Mouse (Mus musculus): ENCODE measurements around the gene Olfr718-ps1. TPM values are rescaled to one million over a fixed set of nuclear protein-coding genes. Genes with fewer than 3 reads are reported as not detected.

Gene Olfr718-ps1
- total and polyA plus RNA-seq, 2 experiments from 2014 or later, result not detected

DNA sequence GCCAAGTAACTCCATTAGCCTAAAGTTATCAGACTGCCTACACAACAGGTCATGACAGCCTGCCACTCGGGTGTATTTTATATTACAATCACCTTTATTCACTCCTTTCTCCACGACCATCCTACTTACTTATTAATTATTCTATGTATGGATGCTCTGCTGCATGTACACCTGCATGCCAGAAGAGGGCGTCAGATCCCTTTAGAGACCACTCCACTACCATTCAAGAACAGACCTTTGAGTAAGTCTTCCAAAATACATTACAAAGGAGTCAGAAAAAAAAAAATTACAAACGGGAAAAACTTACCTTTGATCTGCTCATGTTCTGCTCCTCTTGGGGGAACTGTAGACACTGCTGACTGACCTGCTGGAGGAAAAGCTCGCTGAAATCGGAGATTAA is 31.8 kb upstream of the Olfr718-ps1 start:
- Histone ChIP-seq H3K27me3 (ENCODE audit: insufficient read depth, low read length) (no peaks in the 10 kb centered on the region), H3K9ac (no peak overlapping the region), H3K4me1 (ENCODE audit: insufficient read depth) (peaks cover 4% of the 10 kb centered on the region; the same call in 1 of the 2 replicates), H3K27ac (ENCODE audit: low read depth, low read length) (no peak overlapping the region), H3K4me3 (ENCODE audit: low read depth, low read length) (no peak overlapping the region), H3K4me2 (ENCODE audit: low read depth) (peak overlapping the region; percentile 81; the same call in 1 of the 2 replicates), H3K36me3 (ENCODE audit: insufficient read depth) (peaks cover 42% of the 10 kb centered on the region), H3K9me3 (ENCODE audit: low read length) (no peaks in the 10 kb centered on the region)
- ATAC-seq (no peak), DNase-seq (no peak)
- TF ChIP-seq CTCF (IDR thresholded peaks at IDR 0.05; ENCODE audit: low read depth), result peak; percentile 53
- 33% methylated on average over 6 of the region's 6 CpGs for WGBS

DNA sequence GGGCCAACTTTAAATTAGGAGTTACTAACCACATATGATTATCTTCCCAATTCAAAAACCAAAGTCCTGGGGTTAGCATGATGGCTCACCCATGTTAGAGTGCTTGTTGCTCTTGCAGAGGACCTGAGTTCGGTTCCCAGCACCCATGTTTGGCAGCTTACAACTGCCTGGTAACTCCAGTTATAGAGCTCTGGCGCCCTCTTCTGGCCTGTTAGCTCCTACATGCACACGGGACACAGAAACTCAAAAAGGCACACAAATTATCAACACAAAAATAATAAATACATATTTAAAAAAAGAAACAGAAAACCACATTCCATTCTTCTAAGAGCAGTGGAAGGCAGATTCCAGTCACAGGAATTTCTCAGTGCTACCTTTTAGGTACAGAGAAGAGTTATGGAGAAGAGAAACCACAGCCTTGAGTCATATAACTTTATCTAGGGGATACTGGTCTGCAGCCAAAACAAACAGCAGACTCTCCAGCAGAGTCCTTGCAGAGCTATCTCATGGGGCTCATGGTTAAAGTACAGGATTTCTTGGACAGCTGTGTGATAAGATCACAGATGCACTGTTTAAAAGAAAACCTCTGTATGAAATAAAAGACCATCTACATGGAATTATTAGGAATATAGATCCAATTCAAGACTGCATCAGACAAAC is 30.3 kb upstream of the Olfr718-ps1 start:
- no peaks in the 10 kb centered on the region for H3K27me3 ChIP-seq (ENCODE audit: insufficient read depth, low read length)
- no peak overlapping the region for H3K27ac ChIP-seq (ENCODE audit: low read depth, low read length)
- peaks cover 57% of the 10 kb centered on the region for H3K36me3 ChIP-seq (ENCODE audit: insufficient read depth)
- H3K9ac ChIP-seq, result no peak overlapping the region
- H3K9me3 ChIP-seq (ENCODE audit: low read length), result 0 out of 2 replicates have a peak, but pooled peaks cover 5% of the 10 kb centered on the region
- ATAC-seq (no peak), DNase-seq (no peak)
- H3K4me2 ChIP-seq (ENCODE audit: low read depth), result no peak overlapping the region
- no peak overlapping the region for H3K4me3 ChIP-seq (ENCODE audit: low read depth, low read length)
- 0 out of 2 replicates have a peak, but pooled peaks have one; percentile 18 for TF ChIP-seq CTCF (IDR thresholded peaks at IDR 0.05; ENCODE audit: low read depth)
- 92% methylated on average over 3 of the region's 3 CpGs for WGBS
- peaks cover 4% of the 10 kb centered on the region; the same call in 1 of the 2 replicates for H3K4me1 ChIP-seq (ENCODE audit: insufficient read depth)

DNA sequence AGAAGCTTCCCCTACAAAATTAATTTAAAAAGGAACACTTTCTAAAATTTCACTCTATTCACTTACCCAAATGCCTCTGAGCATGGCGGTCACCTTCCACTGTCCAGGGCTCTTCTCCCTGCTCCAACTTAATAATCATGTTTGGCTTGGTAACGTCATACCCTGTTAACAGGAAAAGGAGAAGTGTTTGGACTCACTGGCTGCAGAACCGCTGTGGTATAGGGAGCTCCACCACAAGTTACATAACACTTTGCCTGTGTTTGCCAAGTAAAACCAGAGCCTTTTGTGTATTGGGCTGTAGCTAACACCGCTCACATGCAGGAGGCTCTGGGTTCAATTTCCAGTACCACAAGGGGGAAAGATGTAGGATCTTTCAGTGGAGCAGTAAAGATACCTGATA is 28.6 kb upstream of the Olfr718-ps1 start:
- H3K27me3 ChIP-seq (ENCODE audit: insufficient read depth, low read length), result no peaks in the 10 kb centered on the region
- no peak overlapping the region for H3K4me2 ChIP-seq (ENCODE audit: low read depth)
- ATAC-seq (no peak), DNase-seq (no peak)
- TF ChIP-seq CTCF (IDR thresholded peaks at IDR 0.05; ENCODE audit: low read depth), result no peak
- H3K27ac ChIP-seq (ENCODE audit: low read depth, low read length), result no peak overlapping the region
- 0 out of 2 replicates have a peak, but pooled peaks cover 5% of the 10 kb centered on the region for H3K9me3 ChIP-seq (ENCODE audit: low read length)
- peaks cover 4% of the 10 kb centered on the region; the same call in 1 of the 2 replicates for H3K4me1 ChIP-seq (ENCODE audit: insufficient read depth)
- H3K36me3 ChIP-seq (ENCODE audit: insufficient read depth), result peaks cover 74% of the 10 kb centered on the region
- no peak overlapping the region for H3K9ac ChIP-seq
- WGBS, result 96% methylated on average over 4 of the region's 4 CpGs
- no peak overlapping the region for H3K4me3 ChIP-seq (ENCODE audit: low read depth, low read length)

DNA sequence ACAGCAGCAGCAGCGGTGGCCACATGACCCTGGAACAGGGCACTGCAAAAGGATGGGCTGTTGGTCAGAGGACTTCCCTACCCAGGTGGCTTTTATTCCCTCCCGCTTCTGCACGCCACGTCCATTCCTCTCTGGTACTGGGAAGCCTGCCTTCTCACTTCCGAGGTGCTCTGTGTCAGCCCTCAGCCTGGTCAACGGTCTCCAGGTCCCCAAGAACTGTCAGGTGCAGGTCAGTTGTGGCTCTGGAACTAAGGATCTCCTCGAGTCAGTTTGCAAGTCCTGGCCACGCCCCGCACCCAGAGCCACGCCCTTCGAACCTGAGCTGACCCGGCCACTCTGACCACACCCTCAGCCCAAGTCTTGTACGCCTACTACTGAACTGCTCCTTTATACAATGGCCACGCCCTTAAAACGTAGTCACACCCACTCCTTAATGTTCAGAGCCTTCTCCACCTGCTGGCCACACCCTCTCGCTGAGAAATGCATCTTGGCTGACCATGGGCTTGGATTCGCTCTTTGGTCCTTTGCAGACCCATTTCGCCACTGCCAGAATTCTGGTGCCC is 18.2 kb upstream of the Olfr718-ps1 start:
- no peak overlapping the region for H3K9ac ChIP-seq
- DNase-seq (no peak), ATAC-seq (no peak)
- H3K27ac ChIP-seq (ENCODE audit: low read depth, low read length), result no peak overlapping the region
- 15% methylated on average over 17 of the region's 18 CpGs for WGBS
- no peaks in the 10 kb centered on the region for H3K9me3 ChIP-seq (ENCODE audit: low read length)
- no peaks in the 10 kb centered on the region for H3K36me3 ChIP-seq (ENCODE audit: insufficient read depth)
- H3K4me1 ChIP-seq (ENCODE audit: insufficient read depth), result no peaks in the 10 kb centered on the region
- H3K27me3 ChIP-seq (ENCODE audit: insufficient read depth, low read length), result no peaks in the 10 kb centered on the region
- no peak overlapping the region for H3K4me3 ChIP-seq (ENCODE audit: low read depth, low read length)
- H3K4me2 ChIP-seq (ENCODE audit: low read depth), result no peak overlapping the region
- no peak for TF ChIP-seq CTCF (IDR thresholded peaks at IDR 0.05; ENCODE audit: low read depth)

DNA sequence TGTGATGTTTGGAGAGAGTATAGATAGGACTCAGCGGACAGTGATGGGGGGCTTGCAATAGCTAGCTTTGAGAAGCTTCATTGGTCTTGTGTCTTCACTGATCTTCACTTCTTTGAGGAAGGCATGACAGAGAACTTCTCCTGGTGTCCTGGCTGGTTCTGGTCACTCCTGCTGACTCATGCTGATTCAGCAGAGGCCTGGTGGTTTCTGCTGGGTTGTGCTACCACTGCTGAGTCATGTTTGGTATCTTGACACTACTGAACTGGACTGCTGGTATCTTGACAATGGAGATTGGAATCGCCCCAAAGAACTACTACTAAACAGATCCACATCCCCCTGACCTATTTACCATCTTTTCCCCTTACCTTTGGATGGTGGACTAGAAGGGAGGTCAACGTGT is 8.2 kb upstream of the Olfr718-ps1 start:
- H3K9me3 ChIP-seq (ENCODE audit: low read length), result no peaks in the 10 kb centered on the region
- ATAC-seq, result no peak
- 82% methylated on average over 3 of the region's 3 CpGs for WGBS

DNA sequence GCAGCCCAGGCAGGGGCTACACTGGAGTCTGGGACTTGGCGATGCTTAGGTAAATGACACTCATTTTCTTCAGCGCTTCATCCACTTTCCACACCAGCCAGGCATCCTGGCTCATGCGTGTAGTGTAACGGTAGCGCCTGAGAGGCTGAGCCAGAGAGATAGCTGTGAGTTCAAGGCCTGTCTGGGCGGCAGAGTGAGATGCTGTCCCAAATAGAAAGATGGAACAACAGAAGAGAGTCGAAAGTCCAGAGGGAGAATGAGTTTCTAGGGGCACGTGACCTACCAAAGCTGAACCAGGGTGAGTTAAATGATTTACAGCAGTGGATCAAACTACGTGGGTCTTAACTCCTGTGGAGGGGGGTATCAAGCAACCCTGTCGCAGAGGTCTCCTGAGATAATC is 6.4 kb upstream of the Olfr718-ps1 start:
- Histone ChIP-seq H3K4me2 (ENCODE audit: low read depth) (no peak overlapping the region), H3K27me3 (ENCODE audit: insufficient read depth, low read length) (0 out of 2 replicates have a peak, but pooled peaks cover 6% of the 10 kb centered on the region), H3K27ac (ENCODE audit: low read depth, low read length) (no peak overlapping the region), H3K9me3 (ENCODE audit: low read length) (no peaks in the 10 kb centered on the region), H3K4me3 (ENCODE audit: low read depth, low read length) (no peak overlapping the region), H3K36me3 (ENCODE audit: insufficient read depth) (no peaks in the 10 kb centered on the region), H3K4me1 (ENCODE audit: insufficient read depth) (no peaks in the 10 kb centered on the region), H3K9ac (no peak overlapping the region)
- DNase-seq, result no peak
- no peak for ATAC-seq
- WGBS, result 94% methylated on average over 10 of the region's 10 CpGs
- TF ChIP-seq CTCF (IDR thresholded peaks at IDR 0.05; ENCODE audit: low read depth), result no peak

More for the DNA sequence above, 8.2 kb upstream of the Olfr718-ps1 start:
- H3K4me3 ChIP-seq (ENCODE audit: low read depth, low read length), result no peak overlapping the region
- no peak overlapping the region for H3K4me2 ChIP-seq (ENCODE audit: low read depth)
- H3K27ac ChIP-seq (ENCODE audit: low read depth, low read length), result no peak overlapping the region
- no peak overlapping the region for H3K9ac ChIP-seq
- no peak for TF ChIP-seq CTCF (IDR thresholded peaks at IDR 0.05; ENCODE audit: low read depth)
- H3K4me1 ChIP-seq (ENCODE audit: insufficient read depth), result no peaks in the 10 kb centered on the region
- H3K27me3 ChIP-seq (ENCODE audit: insufficient read depth, low read length), result 0 out of 2 replicates have a peak, but pooled peaks cover 6% of the 10 kb centered on the region
- no peak for DNase-seq
- H3K36me3 ChIP-seq (ENCODE audit: insufficient read depth), result no peaks in the 10 kb centered on the region

DNA sequence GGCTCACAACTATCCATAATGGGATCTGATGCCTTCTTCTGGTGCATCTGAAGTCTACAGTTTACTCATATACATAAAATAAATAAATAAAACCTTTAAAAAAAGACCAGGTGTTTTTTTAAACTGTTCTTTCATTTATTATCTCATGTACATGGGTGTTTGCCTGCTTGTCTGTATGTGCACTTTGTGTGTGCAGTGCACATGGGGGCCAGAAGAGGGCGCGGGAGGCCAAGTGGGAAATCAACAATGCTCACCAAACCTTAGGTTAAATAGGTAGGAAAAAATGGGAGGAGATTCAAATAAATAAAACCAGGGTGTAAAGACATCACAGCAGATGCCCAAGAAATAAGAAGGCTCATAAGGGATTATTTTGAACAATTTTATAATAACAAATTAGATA is 2.7 kb upstream of the Olfr718-ps1 start:
- H3K9ac ChIP-seq, result no peak overlapping the region
- no peaks in the 10 kb centered on the region for H3K27me3 ChIP-seq (ENCODE audit: insufficient read depth, low read length)
- no peak for ATAC-seq
- no peak overlapping the region for H3K27ac ChIP-seq (ENCODE audit: low read depth, low read length)
- H3K4me1 ChIP-seq (ENCODE audit: insufficient read depth), result no peaks in the 10 kb centered on the region
- no peak overlapping the region for H3K4me2 ChIP-seq (ENCODE audit: low read depth)
- no peak for TF ChIP-seq CTCF (IDR thresholded peaks at IDR 0.05; ENCODE audit: low read depth)
- H3K36me3 ChIP-seq (ENCODE audit: insufficient read depth), result no peaks in the 10 kb centered on the region
- H3K4me3 ChIP-seq (ENCODE audit: low read depth, low read length), result no peak overlapping the region
- WGBS, result 84% methylated on average over 2 of the region's 2 CpGs
- DNase-seq, result no peak
- H3K9me3 ChIP-seq (ENCODE audit: low read length), result no peaks in the 10 kb centered on the region
